Mouse (Mus musculus): Measurements from ENCODE around the gene Ilk. TPM values are rescaled to one million over a fixed set of nuclear protein-coding genes. Genes with fewer than 3 reads are reported as not detected.
"Not testable (repeated sequence)": the region's sequence is repeated elsewhere in the genome, so short reads cannot be mapped to it uniquely, and the experiment has no call there.

Ilk gene
- total RNA-seq, 2 experiments from 2014 or later = 79.7 to 88.1 TPM

GRCm38 (mm10) chr7:105742539-105743215 lies 6.3 kb downstream of the Ilk start:
- not testable (repeated sequence) for DNase-seq (ENCODE audit: extremely low spot score in 1 of 2, low spot score in 1 of 2)

GRCm38 (mm10) chr7:105743246-105743925 lies 7.0 kb downstream of the Ilk start:
- not testable (repeated sequence) for DNase-seq (ENCODE audit: extremely low spot score in 1 of 2, low spot score in 1 of 2)

GRCm38 (mm10) chr7:105743926-105744590 lies 7.7 kb downstream of the Ilk start, which contains the start of gene Taf10:
Gene Taf10 (minus strand): TSS chr7:105744361.
- peak; percentile 78 to 83 for DNase-seq (ENCODE audit: extremely low spot score in 1 of 2, low spot score in 1 of 2)

- DNase-seq (ENCODE audit: extremely low spot score in 1 of 2, low spot score in 1 of 2) = no peak
These were observed 11.4 kb downstream of the Ilk start for GRCm38 (mm10) chr7:105747776-105748175.

GRCm38 (mm10) chr7:105751491-105752433 lies 15.4 kb downstream of the Ilk start, which contains the start of gene Tpp1:
Gene Tpp1 (minus strand): TSS chr7:105752235.
- peak; percentile 76 to 78 for DNase-seq (ENCODE audit: extremely low spot score in 1 of 2, low spot score in 1 of 2)

GRCm38 (mm10) chr7:105752716-105753115 lies 16.3 kb downstream of the Ilk start:
- no peak for DNase-seq (ENCODE audit: extremely low spot score in 1 of 2, low spot score in 1 of 2)

- no peak for DNase-seq (ENCODE audit: extremely low spot score in 1 of 2, low spot score in 1 of 2)
These were observed 16.9 kb downstream of the Ilk start for GRCm38 (mm10) chr7:105753281-105753680.

- no peak for DNase-seq (ENCODE audit: extremely low spot score in 1 of 2, low spot score in 1 of 2)
These were observed 25.6 kb downstream of the Ilk start for GRCm38 (mm10) chr7:105761813-105762484.

GRCm38 (mm10) chr7:105762517-105763270 lies 26.3 kb downstream of the Ilk start:
- no peak for DNase-seq (ENCODE audit: extremely low spot score in 1 of 2, low spot score in 1 of 2)

- no peak for DNase-seq (ENCODE audit: extremely low spot score in 1 of 2, low spot score in 1 of 2)
These were observed 27.9 kb downstream of the Ilk start for GRCm38 (mm10) chr7:105764331-105764730.

GRCm38 (mm10) chr7:105767729-105768165 lies 31.4 kb downstream of the Ilk start:
- no peak for DNase-seq (ENCODE audit: extremely low spot score in 1 of 2, low spot score in 1 of 2)

- no peak for DNase-seq (ENCODE audit: extremely low spot score in 1 of 2, low spot score in 1 of 2)
These were observed 33.6 kb downstream of the Ilk start for GRCm38 (mm10) chr7:105769959-105770358.

- DNase-seq (ENCODE audit: extremely low spot score in 1 of 2, low spot score in 1 of 2) = no peak
These were observed 35.9 kb downstream of the Ilk start for GRCm38 (mm10) chr7:105772331-105772730.

GRCm38 (mm10) chr7:105773041-105773440 lies 36.6 kb downstream of the Ilk start:
- DNase-seq (ENCODE audit: extremely low spot score in 1 of 2, low spot score in 1 of 2) = no peak

- no peak for DNase-seq (ENCODE audit: extremely low spot score in 1 of 2, low spot score in 1 of 2)
These were observed 38.3 kb downstream of the Ilk start for GRCm38 (mm10) chr7:105774661-105775060.

GRCm38 (mm10) chr7:105776026-105776425 lies 39.6 kb downstream of the Ilk start:
- no peak for DNase-seq (ENCODE audit: extremely low spot score in 1 of 2, low spot score in 1 of 2)

GRCm38 (mm10) chr7:105777316-105777715 lies 40.9 kb downstream of the Ilk start:
- no peak for DNase-seq (ENCODE audit: extremely low spot score in 1 of 2, low spot score in 1 of 2)

GRCm38 (mm10) chr7:105777797-105778552 lies 41.6 kb downstream of the Ilk start:
- no peak for DNase-seq (ENCODE audit: extremely low spot score in 1 of 2, low spot score in 1 of 2)
